Mouse (Mus musculus): ENCODE measurements around the gene Chrm4. TPM values are rescaled to one million over a fixed set of nuclear protein-coding genes. Genes with fewer than 3 reads are reported as not detected.

The Chrm4 gene
- polyA plus RNA-seq, 1 experiment from 2014 or later = 1.0 TPM

DNA sequence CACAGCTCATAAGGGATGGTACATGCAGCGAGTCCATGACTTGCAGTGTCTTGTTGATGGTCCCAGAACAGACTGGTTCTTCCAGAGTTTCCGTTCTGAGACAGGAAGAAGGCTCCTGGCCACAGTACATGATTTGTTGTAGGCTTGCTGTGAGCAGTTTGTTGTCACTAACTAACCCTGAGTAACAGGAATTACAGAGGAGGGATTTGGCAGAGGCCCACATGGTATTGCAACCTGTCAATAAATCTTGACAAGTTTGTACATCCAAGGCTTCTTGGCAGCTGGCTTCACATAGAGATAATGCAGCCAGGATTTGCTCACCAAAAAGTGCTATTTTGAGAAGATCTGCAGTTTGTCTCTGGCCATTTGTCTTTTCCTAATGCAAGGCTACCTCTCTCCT is 20.9 kb upstream of the Chrm4 start:
- peaks cover 8% of the 10 kb centered on the region; the same call in 1 of the 2 replicates for H3K4me1 ChIP-seq
- 95% methylated on average over 2 of the region's 2 CpGs for WGBS
- no peaks in the 10 kb centered on the region for H3K27me3 ChIP-seq (ENCODE audit: low read depth, poor library complexity, severe bottlenecking)
- H3K9me3 ChIP-seq (replicated peaks) = no peaks in the 10 kb centered on the region
- no peak overlapping the region for H3K4me3 ChIP-seq
- H3K27ac ChIP-seq (replicated peaks) = no peak overlapping the region
- no peak for DNase-seq (ENCODE audit: low spot score)
- peaks cover 75% of the 10 kb centered on the region for H3K36me3 ChIP-seq

DNA sequence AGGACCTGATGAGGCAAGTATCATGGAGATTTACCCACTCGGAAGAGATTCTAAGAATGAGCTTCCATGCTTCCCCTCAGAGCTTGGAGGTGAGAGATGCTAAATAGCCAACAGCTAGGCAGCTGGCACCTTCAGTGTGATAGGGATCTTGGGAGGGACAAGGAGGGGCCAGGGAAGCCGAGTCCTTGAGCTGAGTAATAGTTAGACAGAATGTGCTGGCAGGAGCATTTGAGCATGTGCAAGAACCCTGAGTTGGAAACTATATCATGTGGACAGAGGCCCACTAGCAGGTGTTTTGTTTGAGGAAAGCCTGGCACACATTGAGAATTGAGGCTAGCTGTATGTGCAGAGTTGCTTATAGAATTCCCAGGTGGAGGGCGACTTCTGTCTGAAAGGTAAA is 14.4 kb upstream of the Chrm4 start:
- Histone ChIP-seq H3K27me3 (ENCODE audit: low read depth, poor library complexity, severe bottlenecking) (no peaks in the 10 kb centered on the region), H3K4me3 (no peak overlapping the region), H3K27ac (replicated peaks) (no peak overlapping the region), H3K9me3 (replicated peaks) (no peaks in the 10 kb centered on the region), H3K36me3 (peaks cover 97% of the 10 kb centered on the region), H3K4me1 (no peaks in the 10 kb centered on the region)
- DNase-seq (ENCODE audit: low spot score) = no peak
- WGBS = 79% methylated on average over 3 of the region's 3 CpGs

DNA sequence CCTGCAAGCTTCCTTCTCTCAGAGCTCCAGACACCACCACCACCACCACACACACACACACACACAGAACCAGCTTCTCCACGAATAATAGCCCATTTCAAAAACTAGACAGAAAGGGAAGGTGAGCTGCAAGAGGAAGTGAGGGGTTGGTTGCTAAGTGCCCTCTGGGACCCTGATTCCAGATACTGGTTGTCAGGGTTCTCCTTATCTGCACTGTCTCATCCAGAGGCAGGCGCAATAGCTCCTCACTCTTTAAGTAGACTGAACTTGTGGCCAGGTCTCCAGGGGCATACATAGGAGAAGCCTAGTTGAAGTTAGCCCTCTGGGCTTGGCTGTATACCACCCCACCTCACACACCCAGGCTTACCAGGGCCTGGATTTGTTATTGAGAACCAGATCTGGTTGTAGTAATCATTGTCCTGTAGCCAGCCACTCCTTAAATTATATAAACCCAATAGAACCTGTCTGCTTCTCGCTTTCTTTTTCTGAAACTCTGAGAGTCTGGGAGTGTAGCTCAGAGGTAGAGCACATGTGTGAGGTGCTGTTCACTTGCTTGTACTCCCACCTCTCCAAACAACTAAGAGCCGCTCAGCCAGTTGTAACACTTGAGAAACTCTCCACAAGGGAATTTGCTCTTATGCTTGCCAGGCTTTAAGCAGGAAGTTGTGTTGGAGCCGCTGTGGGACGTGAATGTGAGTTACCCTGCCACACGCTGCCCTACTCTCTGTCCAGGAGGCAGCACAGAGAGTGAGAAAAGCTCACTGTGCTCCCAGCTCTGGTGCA is 13.5 kb upstream of the Chrm4 start:
- no peaks in the 10 kb centered on the region for H3K27me3 ChIP-seq (ENCODE audit: low read depth, poor library complexity, severe bottlenecking)
- H3K9me3 ChIP-seq (replicated peaks) = no peaks in the 10 kb centered on the region
- H3K4me1 ChIP-seq = no peaks in the 10 kb centered on the region
- no peak overlapping the region for H3K27ac ChIP-seq (replicated peaks)
- H3K4me3 ChIP-seq = no peak overlapping the region
- DNase-seq (ENCODE audit: low spot score) = no peak
- H3K36me3 ChIP-seq = peaks cover 100% of the 10 kb centered on the region
- 88% methylated on average over 7 of the region's 7 CpGs for WGBS

DNA sequence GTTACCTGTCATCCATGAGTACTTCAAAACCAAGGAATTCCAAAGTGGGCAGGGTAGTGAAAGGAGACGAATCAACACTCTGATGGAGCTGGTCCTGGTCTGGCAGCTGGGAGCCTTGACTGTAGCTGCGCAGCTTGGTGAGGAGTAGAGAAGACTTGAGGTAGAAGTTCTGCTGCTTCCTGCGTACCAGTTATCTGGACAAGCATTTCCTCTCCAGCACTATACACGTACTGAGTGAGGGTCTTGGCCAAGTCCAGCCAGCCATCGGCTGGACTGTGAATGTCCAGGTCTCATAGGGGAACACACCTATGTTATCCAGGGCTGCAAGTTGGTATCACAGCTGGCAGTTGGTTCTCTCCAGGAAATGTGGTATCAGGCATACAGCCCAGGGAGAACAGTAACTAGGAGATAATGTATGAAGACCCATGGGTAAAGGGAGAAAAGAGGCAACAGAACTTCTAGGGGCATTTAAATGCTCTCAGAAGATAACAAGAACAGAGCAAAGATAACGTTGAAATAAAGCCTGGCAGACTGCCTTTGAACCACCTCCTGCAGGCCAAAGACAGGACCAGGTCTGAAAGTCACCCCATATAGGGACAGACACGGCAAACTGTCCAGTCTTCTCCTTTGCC is 10.6 kb upstream of the Chrm4 start:
- DNase-seq (ENCODE audit: low spot score) = no peak

DNA sequence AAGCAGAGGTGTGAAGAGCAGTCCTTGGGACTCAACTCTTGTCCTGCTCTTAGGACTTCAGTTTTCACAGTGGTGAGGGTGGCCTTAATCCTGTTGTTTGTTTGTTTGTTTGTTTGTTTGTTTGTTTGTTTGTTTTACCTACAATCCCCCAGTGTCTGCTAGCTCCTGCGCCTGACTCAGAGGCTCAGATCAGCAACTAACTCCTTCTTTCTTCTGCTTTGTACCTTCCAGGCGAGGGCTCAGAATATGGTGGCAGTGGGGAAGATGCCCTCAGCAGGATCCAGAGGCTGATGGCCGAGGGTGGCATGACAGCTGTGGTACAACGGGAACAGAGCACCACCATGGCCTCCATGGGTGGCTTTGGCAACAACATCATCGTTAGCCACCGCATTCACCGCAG is 10.0 kb upstream of the Chrm4 start:
- H3K9me3 ChIP-seq (replicated peaks) = no peaks in the 10 kb centered on the region
- WGBS = 94% methylated on average over 7 of the region's 7 CpGs
- peaks cover 72% of the 10 kb centered on the region for H3K36me3 ChIP-seq
- peaks cover 12% of the 10 kb centered on the region for H3K4me1 ChIP-seq
- DNase-seq (ENCODE audit: low spot score) = no peak
- H3K27me3 ChIP-seq (ENCODE audit: low read depth, poor library complexity, severe bottlenecking) = peaks cover 27% of the 10 kb centered on the region
- no peak overlapping the region for H3K4me3 ChIP-seq
- H3K27ac ChIP-seq (replicated peaks) = no peak overlapping the region

More for the DNA sequence above, 10.6 kb upstream of the Chrm4 start:
- peaks cover 78% of the 10 kb centered on the region for H3K36me3 ChIP-seq
- no peak overlapping the region for H3K4me3 ChIP-seq
- H3K27ac ChIP-seq (replicated peaks) = no peak overlapping the region
- H3K27me3 ChIP-seq (ENCODE audit: low read depth, poor library complexity, severe bottlenecking) = peaks cover 21% of the 10 kb centered on the region
- H3K9me3 ChIP-seq (replicated peaks) = no peaks in the 10 kb centered on the region
- WGBS = 89% methylated on average over 7 of the region's 7 CpGs
- H3K4me1 ChIP-seq = peaks cover 6% of the 10 kb centered on the region

DNA sequence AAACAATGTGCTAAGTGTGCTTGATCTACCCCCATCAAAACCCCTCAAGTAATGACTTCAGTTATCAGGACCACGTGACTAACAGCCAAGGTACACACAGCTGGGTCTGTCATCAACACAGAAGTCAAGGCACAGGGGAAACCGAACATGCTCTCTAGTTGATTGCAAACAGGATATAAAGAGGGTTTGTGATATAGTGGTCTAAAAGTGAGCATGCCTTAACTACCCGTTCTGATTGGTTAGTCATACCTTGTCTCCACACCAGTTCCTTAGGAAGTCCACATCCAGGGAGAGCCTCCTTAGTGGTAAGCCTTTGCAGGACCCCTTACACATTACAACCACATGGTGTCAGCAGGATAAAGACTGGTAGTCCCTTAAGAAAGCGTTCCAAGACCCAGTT is 6.9 kb upstream of the Chrm4 start:
- Histone ChIP-seq H3K36me3 (peaks cover 42% of the 10 kb centered on the region), H3K4me1 (peaks cover 31% of the 10 kb centered on the region), H3K9me3 (replicated peaks) (no peaks in the 10 kb centered on the region), H3K4me3 (no peak overlapping the region), H3K27ac (replicated peaks) (no peak overlapping the region), H3K27me3 (ENCODE audit: low read depth, poor library complexity, severe bottlenecking) (peaks cover 58% of the 10 kb centered on the region)
- DNase-seq (ENCODE audit: low spot score) = no peak
- WGBS = 83% methylated on average over 4 of the region's 4 CpGs

DNA sequence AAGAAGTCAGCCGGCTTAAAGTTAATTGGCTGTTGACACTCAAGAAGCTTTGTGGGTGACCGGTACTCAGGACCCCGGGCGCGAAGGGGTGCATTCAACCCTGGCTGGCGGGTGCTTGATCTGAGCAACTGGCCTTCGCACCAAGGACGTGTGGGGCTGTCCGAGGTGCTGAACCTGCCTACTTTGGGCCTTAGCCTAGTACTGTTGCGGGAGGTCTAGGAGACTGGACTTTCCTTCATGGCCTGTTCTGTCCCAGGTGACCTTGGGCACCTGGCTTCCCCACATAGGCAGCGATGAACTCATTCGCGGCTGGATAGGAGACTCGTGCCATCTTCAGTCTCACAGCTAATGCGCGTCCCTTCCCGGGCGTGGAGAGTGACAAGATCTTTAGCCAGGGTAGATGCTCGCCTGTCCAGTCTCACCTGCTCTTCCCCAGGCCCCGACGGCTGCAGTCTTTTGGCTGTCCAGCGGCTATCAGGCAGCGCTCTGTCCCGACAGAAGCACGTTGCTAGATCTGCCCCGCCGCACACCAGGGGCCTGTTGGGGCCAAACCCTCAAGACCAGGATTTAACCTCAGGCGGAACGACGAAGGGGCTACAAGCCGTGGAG is 5.8 kb upstream of the Chrm4 start:
- Histone ChIP-seq H3K27ac (replicated peaks) (peak overlapping the region; percentile 58), H3K4me1 (peaks cover 38% of the 10 kb centered on the region), H3K27me3 (ENCODE audit: low read depth, poor library complexity, severe bottlenecking) (peaks cover 69% of the 10 kb centered on the region), H3K4me3 (peak overlapping the region; percentile 67), H3K36me3 (peaks cover 30% of the 10 kb centered on the region), H3K9me3 (replicated peaks) (no peaks in the 10 kb centered on the region)
- peak; percentile 58 for DNase-seq (ENCODE audit: low spot score)
- WGBS = 5% methylated on average over 31 of the region's 31 CpGs

DNA sequence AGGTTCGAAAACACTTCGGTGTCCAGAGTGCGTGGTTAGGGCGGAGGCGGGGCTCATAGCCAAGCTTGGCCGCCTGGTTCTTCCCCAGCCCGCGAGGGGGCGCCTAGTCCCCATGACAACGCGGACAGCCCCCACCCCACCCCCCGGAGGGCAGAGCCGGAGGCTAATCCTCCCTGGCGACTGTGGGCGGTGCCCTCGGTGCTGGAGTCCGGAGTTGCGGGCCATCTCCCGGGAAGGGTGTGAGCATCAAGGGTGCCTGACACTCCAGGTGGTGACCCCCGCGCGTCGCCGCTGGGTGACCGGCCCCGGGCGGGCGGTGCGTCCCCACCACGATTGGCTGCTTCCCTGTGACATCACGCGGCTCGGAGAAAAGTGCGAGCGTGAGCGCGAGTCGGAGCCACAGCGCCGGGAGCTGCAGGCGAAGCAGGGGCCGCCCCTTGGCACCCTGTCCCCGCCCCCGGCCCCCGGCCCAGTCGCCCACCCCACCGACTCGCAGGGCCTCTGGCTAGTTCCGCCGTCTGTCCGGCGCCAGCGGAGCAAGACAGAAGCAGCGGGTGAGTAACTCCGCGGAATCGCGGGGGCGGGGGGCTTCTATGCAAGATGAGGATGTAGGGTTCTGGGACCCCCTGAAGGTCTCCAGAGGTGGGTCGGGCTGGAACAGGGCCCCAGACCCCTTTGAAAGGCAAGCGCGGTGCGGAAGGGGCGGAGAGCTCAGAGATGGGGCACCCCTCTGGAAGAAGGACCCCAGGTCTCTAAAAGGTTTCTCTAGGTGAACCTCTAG is 5.1 kb upstream of the Chrm4 start:
- Histone ChIP-seq H3K27ac (replicated peaks) (peak overlapping the region; percentile 58), H3K9me3 (replicated peaks) (no peaks in the 10 kb centered on the region), H3K36me3 (peaks cover 23% of the 10 kb centered on the region), H3K4me3 (peak overlapping the region; percentile 67), H3K4me1 (peaks cover 38% of the 10 kb centered on the region), H3K27me3 (ENCODE audit: low read depth, poor library complexity, severe bottlenecking) (peaks cover 73% of the 10 kb centered on the region)
- peak; percentile 87 for DNase-seq (ENCODE audit: low spot score)
- WGBS = under 1% methylated on average over 64 of the region's 64 CpGs

DNA sequence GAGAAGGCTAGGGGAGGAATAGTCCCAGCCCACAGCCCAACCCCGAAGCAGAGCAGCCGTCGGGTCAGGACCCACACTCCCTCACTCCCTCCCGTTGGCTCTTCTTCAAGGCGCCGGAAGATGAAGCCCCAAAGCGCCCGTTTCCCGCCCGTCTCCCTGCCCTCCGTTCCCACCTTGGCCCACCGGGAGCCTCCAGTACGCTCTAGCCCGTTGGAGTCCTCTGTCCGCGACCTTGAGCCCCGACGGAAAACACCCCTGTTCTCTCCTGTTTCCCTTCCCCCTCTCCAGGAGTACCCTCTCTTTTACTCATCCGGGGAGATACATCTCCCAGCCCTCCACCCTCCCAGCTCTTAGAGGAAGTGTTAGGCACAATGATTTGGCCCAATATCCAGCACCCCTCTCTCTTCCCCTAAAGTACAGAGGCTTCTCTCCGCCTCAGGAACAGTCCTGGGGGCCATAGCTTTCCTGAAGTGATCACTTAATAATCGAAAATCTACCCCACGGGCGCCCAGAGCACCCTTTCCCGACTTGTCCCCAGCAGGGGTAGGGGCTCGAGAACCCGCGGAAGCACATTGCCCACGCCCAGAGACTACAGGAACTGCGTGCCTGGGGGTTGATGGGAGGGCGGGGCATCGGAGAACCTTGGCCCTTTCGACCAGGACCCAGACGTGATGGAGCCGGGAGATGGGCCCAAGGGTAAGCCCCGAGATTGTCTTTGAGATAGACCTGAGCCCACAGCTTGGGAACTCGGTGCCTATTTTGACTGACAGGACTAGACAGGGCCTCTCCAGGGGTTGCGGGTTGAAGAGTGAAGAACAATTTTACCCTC is 4.2 kb upstream of the Chrm4 start:
- H3K27ac ChIP-seq (replicated peaks) = no peak overlapping the region; the same call in 1 of the 2 replicates
- WGBS = 3% methylated on average over 37 of the region's 37 CpGs

DNA sequence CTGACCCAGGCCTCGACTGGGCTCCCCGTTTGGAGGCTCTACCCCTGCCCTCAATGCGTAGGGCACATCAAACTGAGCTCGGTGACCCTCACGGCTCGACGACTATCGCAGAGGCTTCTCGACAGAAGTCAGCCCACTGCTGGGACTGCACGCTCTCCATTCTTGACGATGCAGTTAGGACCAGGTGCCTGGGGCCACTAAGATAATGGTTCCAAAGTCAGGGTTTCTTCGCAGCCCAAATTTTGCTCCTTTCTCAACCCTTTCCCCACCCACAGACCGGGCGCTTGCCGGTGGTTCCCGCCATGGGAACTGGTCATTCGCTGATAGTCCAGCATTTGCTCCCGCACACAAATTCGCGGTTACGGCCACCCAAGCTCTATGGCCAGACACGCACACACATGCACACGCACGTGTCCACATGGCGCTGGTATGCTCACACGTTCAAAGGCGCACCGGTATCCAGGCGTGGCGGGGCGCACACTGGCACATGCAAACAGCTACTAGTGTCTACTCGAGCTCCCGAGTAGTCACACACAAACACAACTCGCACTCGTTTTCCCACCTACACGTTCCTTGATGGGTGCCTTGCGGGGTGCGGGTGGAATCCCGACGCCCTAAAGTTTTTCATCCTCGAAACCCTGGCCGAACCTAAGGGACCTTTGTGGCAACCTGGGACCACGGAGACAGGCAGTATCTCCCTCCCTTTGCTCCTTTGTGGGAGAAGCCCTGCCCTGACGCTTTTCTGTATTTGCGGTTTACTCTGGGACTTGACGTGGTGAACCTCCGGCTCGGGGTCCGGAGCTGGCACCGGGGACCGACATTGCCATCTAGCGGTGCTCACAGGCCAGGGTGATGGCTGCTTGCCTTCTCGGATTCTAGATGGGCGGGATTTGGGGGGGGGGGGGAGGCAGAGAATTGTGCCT is 3.4 kb upstream of the Chrm4 start:
- Histone ChIP-seq H3K27me3 (ENCODE audit: low read depth, poor library complexity, severe bottlenecking) (peaks cover 73% of the 10 kb centered on the region), H3K9me3 (replicated peaks) (no peaks in the 10 kb centered on the region), H3K27ac (replicated peaks) (no peak overlapping the region; the same call in 1 of the 2 replicates), H3K4me1 (peaks cover 50% of the 10 kb centered on the region), H3K36me3 (peaks cover 19% of the 10 kb centered on the region), H3K4me3 (peak overlapping the region; percentile 67)
- peak; percentile 80 for DNase-seq (ENCODE audit: low spot score)
- WGBS = 3% methylated on average over 54 of the region's 54 CpGs

More for the DNA sequence above, 4.2 kb upstream of the Chrm4 start:
- Histone ChIP-seq H3K4me3 (peak overlapping the region; percentile 67), H3K27me3 (ENCODE audit: low read depth, poor library complexity, severe bottlenecking) (peaks cover 73% of the 10 kb centered on the region), H3K36me3 (peaks cover 19% of the 10 kb centered on the region), H3K9me3 (replicated peaks) (no peaks in the 10 kb centered on the region), H3K4me1 (peaks cover 42% of the 10 kb centered on the region)
- peak; percentile 37 for DNase-seq (ENCODE audit: low spot score)

DNA sequence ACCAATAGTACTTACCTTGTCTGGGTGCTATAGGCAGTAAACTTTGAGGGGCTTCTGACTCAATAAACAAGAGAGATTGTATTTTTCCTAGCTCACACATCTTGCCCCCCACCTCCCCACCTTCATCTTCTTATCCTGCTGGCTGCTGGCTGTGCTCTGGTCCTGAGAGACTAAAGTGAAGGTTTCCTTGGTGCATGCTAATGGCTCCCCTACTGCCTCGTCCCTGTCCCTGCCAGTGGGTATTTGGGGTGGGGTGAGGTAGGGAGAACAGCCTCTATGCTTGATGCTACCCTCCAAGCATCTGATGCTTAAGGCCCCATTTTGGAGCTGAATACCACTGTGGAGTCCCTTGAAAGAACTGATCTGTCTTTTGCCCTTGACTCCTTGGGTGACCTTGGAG is 2.3 kb upstream of the Chrm4 start:
- DNase-seq (ENCODE audit: low spot score) = no peak
- Histone ChIP-seq H3K27ac (replicated peaks) (no peak overlapping the region), H3K27me3 (ENCODE audit: low read depth, poor library complexity, severe bottlenecking) (peaks cover 69% of the 10 kb centered on the region), H3K4me1 (peaks cover 61% of the 10 kb centered on the region), H3K36me3 (peaks cover 22% of the 10 kb centered on the region), H3K4me3 (no peak overlapping the region), H3K9me3 (replicated peaks) (no peaks in the 10 kb centered on the region)
- 53% methylated on average over 1 of the region's 1 CpGs for WGBS
